Mouse (Mus musculus) ovary, postnatal 14 days (tissue): Measurements from ENCODE around the gene Ubiad1.

Source experiments
- DNase-seq: peaks from one replicate; pipeline ENCODE4 v3.0.0; 2022; ENCODE audit warnings: low spot score

Gene Ubiad1

GRCm38 (mm10) chr4:148444250-148444967 lies at the start of gene Ubiad1:
Ubiad1 (minus strand) TSS chr4:148444771.
- DNase-seq = peak; percentile 83

GRCm38 (mm10) chr4:148491448-148491847 lies 46.9 kb upstream of the Ubiad1 start:
- DNase-seq = no peak

GRCm38 (mm10) chr4:148490502-148490901 lies 45.9 kb upstream of the Ubiad1 start:
- no peak for DNase-seq

GRCm38 (mm10) chr4:148487841-148488240 lies 43.3 kb upstream of the Ubiad1 start:
- no peak for DNase-seq

GRCm38 (mm10) chr4:148484511-148484910 lies 39.9 kb upstream of the Ubiad1 start:
- DNase-seq = no peak

- no peak for DNase-seq
These were observed 37.1 kb upstream of the Ubiad1 start for GRCm38 (mm10) chr4:148481557-148482168.

- DNase-seq = no peak
These were observed 35.7 kb upstream of the Ubiad1 start for GRCm38 (mm10) chr4:148480245-148480644.

- DNase-seq = no peak
These were observed 28.9 kb upstream of the Ubiad1 start for GRCm38 (mm10) chr4:148473496-148473895.

- DNase-seq = no peak
These were observed 28.0 kb upstream of the Ubiad1 start for GRCm38 (mm10) chr4:148472436-148473174.

- DNase-seq = no peak
These were observed 26.8 kb upstream of the Ubiad1 start for GRCm38 (mm10) chr4:148471363-148471806.

GRCm38 (mm10) chr4:148469487-148470252 lies 25.1 kb upstream of the Ubiad1 start:
- no peak for DNase-seq

GRCm38 (mm10) chr4:148468396-148468795 lies 23.8 kb upstream of the Ubiad1 start:
- no peak for DNase-seq

- DNase-seq = no peak
These were observed 22.0 kb upstream of the Ubiad1 start for GRCm38 (mm10) chr4:148466511-148467079.

- no peak for DNase-seq
These were observed 20.3 kb upstream of the Ubiad1 start for GRCm38 (mm10) chr4:148464869-148465268.

GRCm38 (mm10) chr4:148464301-148464700 lies 19.7 kb upstream of the Ubiad1 start:
- DNase-seq = no peak

- DNase-seq = peak; percentile 9
These were observed 18.8 kb upstream of the Ubiad1 start for GRCm38 (mm10) chr4:148463208-148463960.

GRCm38 (mm10) chr4:148462717-148463116 lies 18.1 kb upstream of the Ubiad1 start:
- no peak for DNase-seq

- no peak for DNase-seq
These were observed 17.2 kb upstream of the Ubiad1 start for GRCm38 (mm10) chr4:148461772-148462171.

GRCm38 (mm10) chr4:148460656-148461284 lies 16.2 kb upstream of the Ubiad1 start:
- DNase-seq = no peak

- DNase-seq = no peak
These were observed 11.0 kb upstream of the Ubiad1 start for GRCm38 (mm10) chr4:148455477-148456025.
